Mouse (Mus musculus): Measurements from ENCODE around the gene Rdh1.

The Rdh1 gene

DNA sequence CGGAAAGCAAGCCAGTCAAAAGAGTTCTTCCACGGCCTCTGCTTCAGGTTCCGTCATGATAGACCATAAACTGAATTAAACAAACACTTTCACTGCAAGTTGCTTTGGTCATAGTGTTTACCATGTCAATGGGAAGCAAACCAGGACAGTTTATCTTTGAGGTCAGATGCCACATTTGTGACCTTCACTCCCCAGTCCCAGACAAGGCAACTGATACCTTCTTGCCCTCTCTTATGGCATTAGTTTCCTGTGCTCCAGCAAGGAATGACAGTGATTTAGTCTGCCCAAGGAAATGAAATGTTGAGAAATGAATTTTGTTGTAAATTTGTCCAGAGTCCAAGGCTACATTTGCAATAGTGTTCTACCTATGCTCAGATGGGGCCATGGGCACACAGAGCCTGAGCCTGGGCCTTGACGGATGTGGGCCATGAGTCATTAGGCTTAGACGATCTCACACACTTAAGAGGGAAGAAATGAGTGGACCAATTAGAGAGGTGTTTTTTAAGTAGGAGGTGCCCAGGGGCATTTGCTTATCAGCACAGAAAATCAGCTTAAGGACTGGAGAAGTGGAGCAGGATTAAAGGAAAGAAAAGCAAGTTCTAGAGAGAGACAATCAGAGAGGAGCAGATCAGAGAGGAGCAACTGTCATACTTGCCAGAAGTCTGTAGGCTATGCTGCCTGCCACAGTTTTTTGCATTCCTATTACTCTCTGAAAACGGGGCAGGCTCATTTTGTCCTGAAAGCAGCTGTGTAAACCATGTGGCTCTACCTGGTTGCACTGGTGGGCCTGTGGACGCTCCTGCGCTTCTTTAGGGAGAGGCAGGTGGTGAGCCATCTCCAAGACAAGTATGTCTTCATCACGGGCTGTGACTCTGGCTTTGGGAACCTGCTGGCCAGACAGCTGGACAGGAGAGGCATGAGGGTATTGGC lies at the start of gene Rdh1, which contains the start of gene Rdh16f1:
Gene Rdh1 (plus strand): TSS at position 541 of the 930 bp plus-strand sequence.
Gene Rdh16f1 (plus strand): TSS at position 607 of the 930 bp plus-strand sequence.
- no peak for DNase-seq (ENCODE audit: low read depth, low spot score)

GRCm38 (mm10) chr10:127710331-127710730 lies 49.2 kb upstream of the Rdh1 start:
- DNase-seq (ENCODE audit: low read depth, low spot score) = no peak

- DNase-seq (ENCODE audit: low read depth, low spot score) = no peak
Observed at GRCm38 (mm10) chr10:127712736-127713135, 46.8 kb upstream of the Rdh1 start.

GRCm38 (mm10) chr10:127721671-127722418 lies 37.7 kb upstream of the Rdh1 start:
- no peak for DNase-seq (ENCODE audit: low read depth, low spot score)

- DNase-seq (ENCODE audit: low read depth, low spot score) = no peak
Observed at GRCm38 (mm10) chr10:127724178-127724577, 35.3 kb upstream of the Rdh1 start, which contains the start of gene Tac2. TSS of gene Tac2 (plus strand) at chr10:127724478.

- DNase-seq (ENCODE audit: low read depth, low spot score) = no peak
Observed at GRCm38 (mm10) chr10:127725136-127725535, 34.4 kb upstream of the Rdh1 start.

GRCm38 (mm10) chr10:127728437-127728836 lies 31.1 kb upstream of the Rdh1 start:
- DNase-seq (ENCODE audit: low read depth, low spot score) = no peak

- no peak for DNase-seq (ENCODE audit: low read depth, low spot score)
Observed at GRCm38 (mm10) chr10:127730285-127730932, 29.1 kb upstream of the Rdh1 start.

DNA sequence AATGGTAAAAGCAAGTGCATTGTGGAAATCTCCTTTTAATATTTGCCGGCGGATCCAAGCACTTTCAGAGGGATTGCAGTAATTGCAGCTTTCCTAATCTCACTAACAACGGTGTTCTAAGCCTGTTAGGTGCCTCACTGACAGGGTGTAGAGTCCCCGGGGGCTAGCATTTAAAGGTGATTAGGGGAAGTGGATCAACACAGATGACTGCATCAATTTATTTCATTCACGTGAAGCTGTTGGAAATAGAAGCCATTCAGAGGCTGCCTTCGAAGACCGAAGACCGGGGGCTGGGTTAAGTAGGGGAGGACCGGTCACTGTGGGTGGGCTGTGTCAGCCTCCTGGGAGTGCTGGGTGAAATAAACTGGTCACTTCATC lies 28.6 kb upstream of the Rdh1 start:
- DNase-seq (ENCODE audit: low read depth, low spot score) = no peak

DNA sequence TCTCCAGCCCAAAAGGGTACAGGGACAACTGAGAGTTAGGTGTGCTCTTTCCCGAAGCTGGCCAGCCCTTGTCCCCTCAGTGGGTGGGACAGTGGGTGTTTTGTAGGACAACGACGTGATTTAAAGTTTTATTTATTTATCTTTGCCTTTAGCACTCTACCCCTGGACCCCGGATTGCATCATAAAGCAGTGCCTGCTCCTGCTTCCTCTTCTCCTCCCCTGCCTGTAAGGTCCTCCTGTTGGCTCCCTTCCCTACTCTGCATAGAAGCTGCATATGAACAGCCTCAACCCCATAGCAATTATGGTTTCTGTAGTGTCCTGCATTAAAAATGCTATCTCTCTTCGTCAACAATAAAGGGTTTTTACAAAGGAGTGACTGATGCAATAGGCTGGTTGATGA lies 28.1 kb upstream of the Rdh1 start:
- no peak for DNase-seq (ENCODE audit: low read depth, low spot score)

- DNase-seq (ENCODE audit: low read depth, low spot score) = no peak
Observed at GRCm38 (mm10) chr10:127734434-127734833, 25.1 kb upstream of the Rdh1 start.

GRCm38 (mm10) chr10:127736266-127736665 lies 23.3 kb upstream of the Rdh1 start:
- no peak for DNase-seq (ENCODE audit: low read depth, low spot score)

- DNase-seq (ENCODE audit: low read depth, low spot score) = peak; percentile 13
Observed at GRCm38 (mm10) chr10:127736916-127737315, 22.6 kb upstream of the Rdh1 start.

DNA sequence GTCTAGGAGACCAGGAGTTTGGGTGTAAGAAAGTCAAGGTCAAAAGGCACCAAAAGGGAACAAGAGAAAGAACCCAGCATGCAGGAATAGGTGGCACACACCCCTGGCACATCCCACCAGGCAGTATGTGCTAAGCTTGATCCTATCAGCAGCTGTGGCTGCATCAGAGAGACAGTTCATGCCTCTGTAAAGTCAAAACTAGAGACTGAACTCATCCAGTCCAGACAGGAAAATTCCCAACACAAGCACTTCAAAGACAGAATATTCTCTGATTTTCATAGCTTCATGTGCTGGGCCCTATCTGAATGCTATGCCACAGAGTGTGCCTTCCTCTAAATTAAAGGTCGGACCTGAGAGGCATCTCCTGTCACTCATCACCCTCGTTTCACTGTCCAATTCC lies 22.0 kb upstream of the Rdh1 start:
- DNase-seq (ENCODE audit: low read depth, low spot score) = no peak

- DNase-seq (ENCODE audit: low read depth, low spot score) = peak; percentile 17
Observed at GRCm38 (mm10) chr10:127738151-127738882, 21.2 kb upstream of the Rdh1 start.

- DNase-seq (ENCODE audit: low read depth, low spot score) = peak; percentile 34
Observed at GRCm38 (mm10) chr10:127739083-127739660, 20.3 kb upstream of the Rdh1 start, which contains the start of gene Zbtb39. TSS of gene Zbtb39 (plus strand) at chr10:127739538.

- no peak for DNase-seq (ENCODE audit: low read depth, low spot score)
Observed at GRCm38 (mm10) chr10:127739661-127740161, 19.8 kb upstream of the Rdh1 start.

- no peak for DNase-seq (ENCODE audit: low read depth, low spot score)
Observed at GRCm38 (mm10) chr10:127744661-127745060, 14.9 kb upstream of the Rdh1 start.

- no peak for DNase-seq (ENCODE audit: low read depth, low spot score)
Observed at GRCm38 (mm10) chr10:127745886-127746285, 13.6 kb upstream of the Rdh1 start.

GRCm38 (mm10) chr10:127747254-127747653 lies 12.3 kb upstream of the Rdh1 start:
- DNase-seq (ENCODE audit: low read depth, low spot score) = no peak

All from skeletal muscle tissue, adult 2 months (tissue).